Mouse (Mus musculus) MEL (cell line): ENCODE measurements around the gene Tyrobp. TPM values are rescaled to one million over a fixed set of nuclear protein-coding genes. Genes with fewer than 3 reads are reported as not detected.

ENCODE experiments used
- DNase-seq: peaks from one replicate; pipeline ENCODE4 v3.0.0; 2011; ENCODE audit warnings: low read depth, low spot score
- H3K27ac ChIP-seq: 2 replicates; pipeline ENCODE4 v1.5.1; 2012; ENCODE audit warnings: low read depth, mild to moderate bottlenecking, control low read depth, low read length, moderate library complexity; ENCODE audit not compliant: control insufficient read depth
- H3K27me3 ChIP-seq, 2 experiments: fragments of 150-350 bp in 1 of 2; sonication (generic) in 1 of 2; 2 replicates each; pipeline ENCODE4 v1.6.1; 2012; ENCODE audit warnings: low read length in 2 of 2, mild to moderate bottlenecking in 2 of 2, improper control_type of control experiment in 1 of 2, moderate library complexity in 1 of 2; ENCODE audit not compliant: insufficient read depth in 2 of 2, control insufficient read depth in 1 of 2
- H3K36me3 ChIP-seq, 2 experiments: 2 replicates each; pipeline ENCODE4 v1.6.1; 2012 to 2014; ENCODE audit warnings: low read length in 2 of 2, improper control_type of control experiment in 1 of 2, inconsistent platforms in 1 of 2, mild to moderate bottlenecking in 1 of 2; ENCODE audit not compliant: insufficient read depth in 2 of 2, control insufficient read depth in 1 of 2
- H3K4me1 ChIP-seq, 2 experiments: fragments of 150-350 bp in 1 of 2; sonication (generic) in 1 of 2; 2 replicates each; pipeline ENCODE4 v1.6.1; 2012; ENCODE audit warnings: low read length in 2 of 2, improper control_type of control experiment in 1 of 2, mild to moderate bottlenecking in 1 of 2; ENCODE audit not compliant: insufficient read depth in 2 of 2, control insufficient read depth in 1 of 2
- H3K4me3 ChIP-seq, 2 experiments: fragments of 150-350 bp in 1 of 2; sonication (generic) in 1 of 2; 2 replicates each; pipeline ENCODE4 v1.5.1; 2012; ENCODE audit warnings: low read depth in 2 of 2, low read length in 2 of 2, mild to moderate bottlenecking in 2 of 2, moderate library complexity in 2 of 2, control low read depth in 1 of 2, improper control_type of control experiment in 1 of 2; ENCODE audit not compliant: control insufficient read depth in 1 of 2, insufficient read depth in 1 of 2
- H3K79me2 ChIP-seq: 2 replicates; pipeline ENCODE4 v1.6.1; 2012; ENCODE audit warnings: mild to moderate bottlenecking, low read length, moderate library complexity; ENCODE audit not compliant: control insufficient read depth, poor library complexity, insufficient read depth
- H3K9ac ChIP-seq: 2 replicates; pipeline ENCODE4 v1.6.1; 2012; ENCODE audit warnings: low read depth, mild to moderate bottlenecking, control low read depth, low read length, moderate library complexity; ENCODE audit not compliant: control insufficient read depth, poor library complexity, severe bottlenecking
- H3K9me3 ChIP-seq: fragments of 150-350 bp; sonication (generic); replicated peaks from 2 replicates; pipeline ENCODE4 v1.6.1; 2012; ENCODE audit warnings: mild to moderate bottlenecking, low read length, improper control_type of control experiment, moderate library complexity; ENCODE audit not compliant: insufficient read depth
- BHLHE40 ChIP-seq: IDR thresholded peaks from 2 replicates; pipeline ENCODE4 v1.6.1; 2012; ENCODE audit warnings: low read depth, mild to moderate bottlenecking, inconsistent platforms, low read length, improper control_type of control experiment, borderline replicate concordance
- CTCF ChIP-seq, 3 experiments: IDR thresholded peaks in 2 of 3; conservative IDR thresholded peaks in 1 of 3; 2 replicates each; pipeline ENCODE4 v1.5.1; 2011 to 2012; ENCODE audit warnings: low read length in 3 of 3, low read depth in 2 of 3, mild to moderate bottlenecking in 2 of 3, improper control_type of control experiment in 1 of 3, inconsistent platforms in 1 of 3, mixed read lengths in 1 of 3, moderate library complexity in 1 of 3; ENCODE audit not compliant: control insufficient read depth in 1 of 3, insufficient read depth in 1 of 3, poor library complexity in 1 of 3, severe bottlenecking in 1 of 3
- ELF1 ChIP-seq: IDR thresholded peaks from 2 replicates; pipeline ENCODE4 v1.6.1; 2014; ENCODE audit warnings: low read depth, mild to moderate bottlenecking, inconsistent platforms, low read length, improper control_type of control experiment, moderate library complexity
- EP300 ChIP-seq, 2 experiments: IDR thresholded peaks; 2 replicates each; pipeline ENCODE4 v1.6.1; 2011; ENCODE audit warnings: improper control_type of control experiment in 2 of 2, low read length in 2 of 2, low read depth in 1 of 2, mild to moderate bottlenecking in 1 of 2
- GATA1 ChIP-seq: IDR thresholded peaks from 2 replicates; pipeline ENCODE4 v1.6.1; 2011; ENCODE audit warnings: low read depth, low read length, improper control_type of control experiment
- HCFC1 ChIP-seq: IDR thresholded peaks from 2 replicates; pipeline ENCODE4 v1.6.1; 2012; ENCODE audit warnings: low read depth, mild to moderate bottlenecking, inconsistent platforms, low read length, improper control_type of control experiment, moderate library complexity
- JUND ChIP-seq: IDR thresholded peaks from 2 replicates; pipeline ENCODE4 v1.6.1; 2011; ENCODE audit warnings: low read depth, mild to moderate bottlenecking, improper control_type of control experiment, low read length
- KAT2A ChIP-seq: conservative IDR thresholded peaks from 2 replicates; pipeline ENCODE4 v1.6.1; 2012; ENCODE audit warnings: low read depth, low read length, improper control_type of control experiment, inconsistent platforms
- MAFK ChIP-seq: IDR thresholded peaks from 2 replicates; pipeline ENCODE4 v1.6.1; 2011; ENCODE audit warnings: low read depth, mild to moderate bottlenecking, low read length, improper control_type of control experiment, borderline replicate concordance
- MAX ChIP-seq: IDR thresholded peaks from 2 replicates; pipeline ENCODE4 v1.6.1; 2011; ENCODE audit warnings: low read length, improper control_type of control experiment
- MAZ ChIP-seq: IDR thresholded peaks from 2 replicates; pipeline ENCODE4 v1.6.1; 2012; ENCODE audit warnings: low read depth, mild to moderate bottlenecking, inconsistent platforms, low read length, improper control_type of control experiment
- MXI1 ChIP-seq: IDR thresholded peaks from 2 replicates; pipeline ENCODE4 v1.6.1; 2011; ENCODE audit warnings: mild to moderate bottlenecking, low read depth, low read length, improper control_type of control experiment
- MYB ChIP-seq: IDR thresholded peaks from 2 replicates; pipeline ENCODE4 v1.6.1; 2011; ENCODE audit warnings: mild to moderate bottlenecking, low read depth, low read length, improper control_type of control experiment
- NELFE ChIP-seq: IDR thresholded peaks from 2 replicates; pipeline ENCODE4 v1.6.1; 2011; ENCODE audit warnings: low read depth, low read length, improper control_type of control experiment
- POLR2AphosphoS2 ChIP-seq: IDR thresholded peaks from 2 replicates; pipeline ENCODE4 v1.6.1; 2011; ENCODE audit warnings: low read length, improper control_type of control experiment
- RAD21 ChIP-seq: IDR thresholded peaks from 2 replicates; pipeline ENCODE4 v1.6.1; 2011; ENCODE audit warnings: mild to moderate bottlenecking, low read depth, low read length, improper control_type of control experiment
- RCOR1 ChIP-seq: IDR thresholded peaks from 2 replicates; pipeline ENCODE4 v1.6.1; 2012; ENCODE audit warnings: low read depth, mild to moderate bottlenecking, inconsistent platforms, low read length, improper control_type of control experiment
- SIN3A ChIP-seq: IDR thresholded peaks from 2 replicates; pipeline ENCODE4 v1.6.1; 2012; ENCODE audit warnings: low read length, improper control_type of control experiment, inconsistent platforms
- TAL1 ChIP-seq: IDR thresholded peaks from 2 replicates; pipeline ENCODE4 v1.6.1; 2012; ENCODE audit warnings: mild to moderate bottlenecking, inconsistent platforms, low read length, moderate library complexity, mixed read lengths
- TCF12 ChIP-seq: IDR thresholded peaks from 2 replicates; pipeline ENCODE4 v1.6.1; 2014; ENCODE audit warnings: low read depth, mild to moderate bottlenecking, inconsistent platforms, low read length, improper control_type of control experiment, moderate library complexity
- UBTF ChIP-seq: IDR thresholded peaks from 2 replicates; pipeline ENCODE4 v1.6.1; 2012; ENCODE audit warnings: low read depth, mild to moderate bottlenecking, inconsistent platforms, low read length, improper control_type of control experiment, moderate library complexity, borderline replicate concordance; ENCODE audit not compliant: insufficient read depth
- ZKSCAN1 ChIP-seq: IDR thresholded peaks from 2 replicates; pipeline ENCODE4 v1.6.1; 2012; ENCODE audit warnings: low read depth, mild to moderate bottlenecking, inconsistent platforms, low read length, improper control_type of control experiment, moderate library complexity
- ZNF384 ChIP-seq: IDR thresholded peaks from 2 replicates; pipeline ENCODE4 v1.6.1; 2012; ENCODE audit warnings: low read depth, mild to moderate bottlenecking, inconsistent platforms, low read length, improper control_type of control experiment
- polyA plus RNA-seq, 2 experiments: library from polyadenylated mRNA; stranded (reverse) in 1 of 2; unstranded in 1 of 2; fragments of >175 nt in 1 of 2; fragments of >200 nt in 1 of 2; gene quantifications; 2 replicates each; pipeline versions ENCODE4 v1.2.1 to v1.2.4; 2012; ENCODE audit warnings: low replicate concordance in 2 of 2, low read depth in 1 of 2; ENCODE audit not compliant: insufficient read length in 2 of 2, insufficient read depth in 1 of 2, missing spikeins in 1 of 2
- total RNA-seq: library from RNA; depleted of rRNA; stranded (reverse); fragments of 300-350 nt; gene quantifications from 2 replicates; pipeline ENCODE4 v1.2.3, GENCODE M21; 2012

The Tyrobp gene
- total and polyA plus RNA-seq, 3 experiments: 2.8 to 13.6 TPM; not detected in 1

- no peaks in the 10 kb centered on the region for H3K9me3 ChIP-seq
- no peak overlapping the region for H3K9ac ChIP-seq
- TF ChIP-seq MAX: no peak
- no peak for TF ChIP-seq POLR2AphosphoS2
- TF ChIP-seq UBTF: no peak
- TF ChIP-seq ZNF384: no peak
- no peak for TF ChIP-seq NELFE
- no peak for TF ChIP-seq HCFC1
- no peak for TF ChIP-seq MYB
- no peak for TF ChIP-seq BHLHE40
- TF ChIP-seq EP300 (IDR thresholded peaks at IDR 0.05; ENCODE audit: low read depth in 1 of 2, low read length in 2 of 2): no peak
- no peak for TF ChIP-seq CTCF (IDR thresholded peaks at IDR 0.05 in 2 of 3, conservative IDR thresholded peaks at IDR 0.05 in 1 of 3; ENCODE audit: control insufficient read depth in 1 of 3, insufficient read depth in 1 of 3, low read depth in 2 of 3, low read length in 3 of 3, poor library complexity in 1 of 3, severe bottlenecking in 1 of 3)
- TF ChIP-seq ELF1: no peak
- TF ChIP-seq RCOR1: no peak
- no peak for TF ChIP-seq JUND
- no peak for TF ChIP-seq GATA1
- no peak for TF ChIP-seq ZKSCAN1
- TF ChIP-seq SIN3A: no peak
- TF ChIP-seq KAT2A: no peak
- no peak for TF ChIP-seq TCF12
- no peak for TF ChIP-seq RAD21
- TF ChIP-seq MXI1: no peak
Measured at GRCm38 (mm10) chr7:30409789-30410188, 3.8 kb upstream of the Tyrobp start.

GRCm38 (mm10) chr7:30411023-30411422 is 2.5 kb upstream of the Tyrobp start:
- DNase-seq: no peak
- TF ChIP-seq SIN3A: no peak
- TF ChIP-seq RCOR1: no peak
- TF ChIP-seq MAZ: no peak
- no peak for TF ChIP-seq ZKSCAN1
- TF ChIP-seq ZNF384: no peak
- TF ChIP-seq TAL1: no peak
- no peak for TF ChIP-seq MAFK
- Histone ChIP-seq H3K36me3 (peaks cover 0 to 8% of the 10 kb centered on the region in 2 experiments; a peak in 2 of 4 replicates), H3K27ac (no peak overlapping the region), H3K4me1 (peaks cover 3 to 18% of the 10 kb centered on the region in 2 experiments; a peak in 3 of 4 replicates), H3K9ac (no peak overlapping the region), H3K9me3 (no peaks in the 10 kb centered on the region), H3K27me3 (no peaks in the 10 kb centered on the region; a peak in 1 of 4 replicates), H3K4me3 (no peak overlapping the region), H3K79me2 (no peaks in the 10 kb centered on the region)

More at GRCm38 (mm10) chr7:30409789-30410188, 3.8 kb upstream of the Tyrobp start:
- Histone ChIP-seq H3K27me3 (peaks cover 0 to 1% of the 10 kb centered on the region in 2 experiments; a peak in 2 of 4 replicates), H3K27ac (no peak overlapping the region), H3K4me3 (no peak overlapping the region), H3K79me2 (no peaks in the 10 kb centered on the region), H3K36me3 (peaks cover 0 to 8% of the 10 kb centered on the region in 2 experiments; a peak in 2 of 4 replicates), H3K4me1 (peaks cover 3 to 18% of the 10 kb centered on the region in 2 experiments; a peak in 3 of 4 replicates)
- no peak for DNase-seq
